Mouse (Mus musculus) gastrocnemius, adult 8-10 months (tissue): Measurements from ENCODE around the gene Tmem207. TPM values are rescaled to one million over a fixed set of nuclear protein-coding genes. Genes with fewer than 3 reads are reported as not detected.

Experiments used
- DNase-seq, 2 experiments: peaks; one replicate each; pipeline ENCODE4 v3.0.0; 2022; ENCODE audit warnings: low spot score in 2 of 2
- total RNA-seq, 4 experiments: library from RNA; stranded (reverse); gene quantifications; 2 replicates each; pipeline ENCODE4 v1.2.4; 2022

The Tmem207 gene
- total RNA-seq, 4 experiments from 2014 or later = not detected

DNA sequence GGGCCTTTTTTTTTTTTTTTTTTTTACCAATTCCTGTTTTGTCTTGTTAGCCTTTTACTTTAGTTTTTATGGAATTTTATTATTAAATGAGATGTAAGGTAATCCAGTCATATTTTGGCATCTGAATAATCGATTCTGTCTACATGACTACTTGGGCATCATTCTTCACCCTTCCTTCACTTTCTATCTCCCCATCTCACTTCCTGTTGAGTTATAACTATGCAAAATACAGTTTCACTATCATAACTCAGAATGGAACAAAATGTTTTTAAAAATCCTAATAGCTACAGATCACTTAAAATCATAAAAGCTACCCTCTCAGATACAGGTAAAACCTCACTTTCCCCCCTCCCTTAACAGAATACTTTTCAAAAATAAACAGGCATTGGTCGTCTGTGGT, 70.4 kb downstream of the Tmem207 start:
- no peak for DNase-seq

GRCm38 (mm10) chr16:26454163-26454562, 72.4 kb downstream of the Tmem207 start:
- no peak for DNase-seq

Other genes starting within 250 kb of the Tmem207 start
- gene Cldn1, start 154.9 kb downstream of the Tmem207 start, total RNA-seq = 1 to 10 TPM in 2 of 4 experiments, under 1 TPM in 2; 0.82 to 1.6 (median 1.1) TPM
- gene Cldn16, start 63.6 kb downstream of the Tmem207 start, total RNA-seq = not detected
- gene Il1rap, start 54.9 kb upstream of the Tmem207 start, total RNA-seq = 1 to 10 TPM in 3 of 4 experiments, under 1 TPM in 1; 0.75 to 1.7 (median 1.5) TPM